Mouse (Mus musculus) liver, postnatal 0 days (tissue): ENCODE measurements at regions not wholly inside any gene's neighbourhood (a gene's known extent, or its start where the extent isn't known, plus 50 kb on each side); places are given as distances from the start of the nearest gene placed in this dataset.

Experiments
- ATAC-seq: fragments of 200-750 bp; cut with Nextera tagmentation; 2 replicates; pipeline ENCODE4 v1.8.0; 2017; ENCODE audit warnings: mild to moderate bottlenecking, moderate library complexity
- DNase-seq: peaks from one replicate; pipeline ENCODE4 v3.0.0-alpha.2; 2016
- H3K27ac ChIP-seq: fragments of 300-500 bp; sonication (generic); 2 replicates; pipeline ENCODE4 v1.5.1; 2014; ENCODE audit warnings: antibody characterized with exemption, moderate library complexity, mild to moderate bottlenecking, low read depth
- H3K27me3 ChIP-seq: fragments of 300-500 bp; sonication (generic); 2 replicates; pipeline ENCODE4 v1.6.1; 2014; ENCODE audit warnings: low read length, control low read depth, mixed read lengths; ENCODE audit not compliant: insufficient read depth
- H3K36me3 ChIP-seq: fragments of 300-500 bp; sonication (generic); replicated peaks from 2 replicates; pipeline ENCODE4 v1.6.1; 2014; ENCODE audit warnings: mild to moderate bottlenecking, control low read depth, low read length, moderate library complexity, mixed read lengths; ENCODE audit not compliant: insufficient read depth
- H3K4me1 ChIP-seq: fragments of 300-500 bp; sonication (generic); 2 replicates; pipeline ENCODE4 v1.6.1; 2014; ENCODE audit warnings: antibody characterized with exemption, mild to moderate bottlenecking, control low read depth; ENCODE audit not compliant: insufficient read depth
- H3K4me2 ChIP-seq: fragments of 300-500 bp; sonication (generic); 2 replicates; pipeline ENCODE4 v1.6.1; 2014; ENCODE audit warnings: low read depth, mild to moderate bottlenecking, low read length, moderate library complexity, mixed read lengths
- H3K4me3 ChIP-seq: fragments of 300-500 bp; sonication (generic); 2 replicates; pipeline ENCODE4 v1.5.1; 2014; ENCODE audit warnings: low read depth, low read length
- H3K9ac ChIP-seq: fragments of 300-500 bp; sonication (generic); replicated peaks from 2 replicates; pipeline ENCODE4 v1.6.1; 2014; ENCODE audit warnings: mild to moderate bottlenecking, moderate library complexity
- H3K9me3 ChIP-seq: fragments of 300-500 bp; sonication (generic); 2 replicates; pipeline ENCODE4 v1.6.1; 2016; ENCODE audit warnings: mild to moderate bottlenecking, control low read depth, low read length, mixed read lengths
- CTCF ChIP-seq: sonication (generic); IDR thresholded peaks from 2 replicates; pipeline ENCODE4 v1.5.1; 2016; ENCODE audit warnings: antibody characterized with exemption, low read depth
- EP300 ChIP-seq: IDR thresholded peaks from 2 replicates; pipeline ENCODE4 v1.6.1; 2016; ENCODE audit warnings: antibody characterized with exemption, low read depth, mild to moderate bottlenecking
- WGBS: fragments of 180-500 bp; shearing (Covaris S2); extraction: QIAGEN DNeasy Blood & Tissue Kit; methylation state at CpG from one replicate; pipeline ENCODE4 v1.1.7; 2014; ENCODE audit not compliant: insufficient replicate concordance; 5-methylcytosine and 5-hydroxymethylcytosine counted together

- H3K27me3 ChIP-seq, result no peaks in the 10 kb centered on the region
- no peak overlapping the region for H3K4me3 ChIP-seq
- H3K4me1 ChIP-seq, result no peaks in the 10 kb centered on the region
- TF ChIP-seq CTCF, result no peak
- H3K27ac ChIP-seq, result no peak overlapping the region
- ATAC-seq (no peak), DNase-seq (no peak)
- WGBS, result 68% methylated on average over 5 of the region's 5 CpGs
- no peak overlapping the region for H3K9ac ChIP-seq
- no peaks in the 10 kb centered on the region for H3K9me3 ChIP-seq
- no peak overlapping the region for H3K4me2 ChIP-seq
- no peaks in the 10 kb centered on the region for H3K36me3 ChIP-seq
Measured at GRCm38 (mm10) chr10:38552350-38553076, 269.1 kb downstream of the Rfpl4b start.

- WGBS, result 86% methylated on average over 4 of the region's 4 CpGs
- Histone ChIP-seq H3K27ac (no peak overlapping the region), H3K9me3 (no peaks in the 10 kb centered on the region)
Measured at GRCm38 (mm10) chr10:38540031-38540430, 281.5 kb downstream of the Rfpl4b start.

DNA sequence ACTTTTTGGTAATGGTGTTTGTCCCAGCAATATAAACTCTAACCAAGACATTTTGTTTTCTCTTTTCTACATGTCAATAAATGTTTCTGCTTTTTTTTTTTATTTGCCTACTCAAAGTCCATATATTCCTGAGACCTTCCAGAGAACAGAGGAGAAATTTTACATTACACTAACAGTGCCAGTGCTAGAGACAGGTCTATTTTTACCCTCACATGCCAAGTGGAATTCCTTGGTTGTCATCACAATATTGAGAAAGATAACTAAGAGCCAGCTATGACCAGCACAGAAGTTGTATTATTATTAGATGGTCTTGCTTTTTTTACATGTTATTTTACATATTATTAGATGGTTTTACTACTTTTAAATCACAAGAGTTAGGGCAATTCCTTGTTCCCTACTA lies 282.8 kb downstream of the Rfpl4b start:
- TF ChIP-seq CTCF (no peak), EP300 (no peak)
- no peak for ATAC-seq
- no peaks in the 10 kb centered on the region for H3K36me3 ChIP-seq
- H3K4me1 ChIP-seq, result no peaks in the 10 kb centered on the region
- H3K9ac ChIP-seq, result no peak overlapping the region
- no peaks in the 10 kb centered on the region for H3K27me3 ChIP-seq
- H3K9me3 ChIP-seq, result no peaks in the 10 kb centered on the region
- no peak for DNase-seq
- no peak overlapping the region for H3K27ac ChIP-seq
- H3K4me3 ChIP-seq, result no peak overlapping the region
- H3K4me2 ChIP-seq, result no peak overlapping the region

More at GRCm38 (mm10) chr10:38540031-38540430, 281.5 kb downstream of the Rfpl4b start:
- H3K27me3 ChIP-seq, result no peaks in the 10 kb centered on the region
- H3K36me3 ChIP-seq, result no peaks in the 10 kb centered on the region
- H3K4me3 ChIP-seq, result no peak overlapping the region
- TF ChIP-seq CTCF (no peak), EP300 (no peak)
- no peak overlapping the region for H3K9ac ChIP-seq
- H3K4me1 ChIP-seq, result no peaks in the 10 kb centered on the region
- H3K4me2 ChIP-seq, result no peak overlapping the region
- DNase-seq, result no peak
- no peak for ATAC-seq

- Histone ChIP-seq H3K36me3 (no peaks in the 10 kb centered on the region), H3K4me3 (no peak overlapping the region), H3K9me3 (no peaks in the 10 kb centered on the region), H3K4me2 (no peak overlapping the region), H3K4me1 (no peaks in the 10 kb centered on the region), H3K9ac (no peak overlapping the region), H3K27me3 (no peaks in the 10 kb centered on the region), H3K27ac (no peak overlapping the region)
- ATAC-seq, result no peak
- no peak for TF ChIP-seq EP300
- TF ChIP-seq CTCF, result no peak
- 54% methylated on average over 2 of the region's 2 CpGs for WGBS
- DNase-seq, result no peak
Measured at GRCm38 (mm10) chr10:38516636-38517035, 304.9 kb downstream of the Rfpl4b start.
